Mouse (Mus musculus) CH12.LX (cell line): ENCODE data around the gene Gas7.
A peak's percentile ranks its signal among the peaks of the same experiment; 100 is the strongest.

ENCODE experiments used
- CTCF ChIP-seq, 2 experiments: IDR thresholded peaks in 1 of 2; conservative IDR thresholded peaks in 1 of 2; 2 replicates each; pipeline ENCODE4 v1.5.1; 2011 to 2012; ENCODE audit warnings: low read depth in 2 of 2, low read length in 2 of 2, improper control_type of control experiment in 1 of 2, inconsistent platforms in 1 of 2, mild to moderate bottlenecking in 1 of 2, moderate library complexity in 1 of 2
- EP300 ChIP-seq: IDR thresholded peaks from 2 replicates; pipeline ENCODE4 v1.6.1; 2011; ENCODE audit warnings: low read length, improper control_type of control experiment
- HCFC1 ChIP-seq: IDR thresholded peaks from 2 replicates; pipeline ENCODE4 v1.6.1; 2012; ENCODE audit warnings: low read depth, mild to moderate bottlenecking, inconsistent platforms, low read length, improper control_type of control experiment
- MXI1 ChIP-seq: IDR thresholded peaks from 2 replicates; pipeline ENCODE4 v1.6.1; 2011; ENCODE audit warnings: mild to moderate bottlenecking, low read depth, low read length, improper control_type of control experiment
- POLR2A ChIP-seq: IDR thresholded peaks from 2 replicates; pipeline ENCODE4 v1.6.1; 2011; ENCODE audit warnings: low read depth, mild to moderate bottlenecking, improper control_type of control experiment, low read length
- SMC3 ChIP-seq: IDR thresholded peaks from 2 replicates; pipeline ENCODE4 v1.6.1; 2011; ENCODE audit warnings: low read depth, low read length, improper control_type of control experiment
- USF1 ChIP-seq: IDR thresholded peaks from 2 replicates; pipeline ENCODE4 v1.6.1; 2014; ENCODE audit warnings: low read depth, mild to moderate bottlenecking, inconsistent platforms, low read length, improper control_type of control experiment
- USF2 ChIP-seq: conservative IDR thresholded peaks from 2 replicates; pipeline ENCODE4 v1.6.1; 2011; ENCODE audit warnings: low read depth, low read length, improper control_type of control experiment
- ZC3H11A ChIP-seq: IDR thresholded peaks from 2 replicates; pipeline ENCODE4 v1.6.1; 2012; ENCODE audit warnings: low read depth, mild to moderate bottlenecking, inconsistent platforms, low read length, improper control_type of control experiment

DNA sequence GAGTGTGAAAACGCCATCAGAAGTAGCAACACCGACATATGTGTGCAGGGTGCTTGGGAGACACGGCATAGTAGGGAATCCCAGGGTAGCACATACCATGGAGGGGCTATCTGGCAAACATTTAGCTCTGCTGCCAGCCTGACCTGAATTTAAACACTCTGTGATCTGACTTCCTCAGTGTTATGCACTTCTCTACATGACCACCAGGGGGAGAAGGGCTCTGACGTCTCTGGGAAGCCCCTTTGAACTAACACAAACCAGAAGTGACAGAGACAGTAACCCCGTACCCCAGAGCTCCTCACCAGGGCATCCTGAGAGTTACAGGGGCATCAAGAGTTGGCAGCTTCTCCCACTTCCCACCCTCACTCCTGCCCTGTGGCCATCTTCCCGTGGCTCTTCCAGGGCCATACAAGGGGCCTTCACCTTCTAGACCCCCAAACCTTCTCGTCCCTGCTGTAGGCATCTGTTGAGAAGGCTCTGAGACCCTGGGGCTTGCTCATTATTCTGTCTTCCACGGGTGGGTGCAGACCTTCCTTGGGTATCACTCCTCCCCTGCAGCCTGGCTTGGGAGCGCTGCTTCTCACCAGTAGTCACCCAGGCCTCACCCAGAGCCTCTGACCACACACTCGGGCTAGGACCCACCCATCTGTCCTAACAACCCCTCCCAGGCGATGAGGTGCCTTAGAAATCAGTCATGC, 202.6 kb downstream of the Gas7 start:
- TF ChIP-seq POLR2A: no peak
- no peak for TF ChIP-seq USF1
- TF ChIP-seq CTCF (conservative IDR thresholded peaks at IDR 0.05 in 1 of 2, IDR thresholded peaks at IDR 0.05 in 1 of 2; ENCODE audit: low read depth in 2 of 2, low read length in 2 of 2): peak; percentile 96 to 99
- 0 out of 2 replicates have a peak, but pooled peaks have one; percentile 14 for TF ChIP-seq EP300
- TF ChIP-seq SMC3: peak; percentile 97
- peak; percentile 62 for TF ChIP-seq ZC3H11A
- no peak for TF ChIP-seq USF2
- TF ChIP-seq MXI1: no peak
- no peak for TF ChIP-seq HCFC1
